Mouse (Mus musculus) heart, adult 2 months (tissue): ENCODE results near the gene 4930519G04Rik.

ENCODE experiments used
- CTCF ChIP-seq: fragments of 200-600 bp; IDR thresholded peaks from 2 replicates; pipeline ENCODE4 v1.8.1; 2022; ENCODE audit warnings: antibody characterized with exemption, mild to moderate bottlenecking, moderate library complexity
- POLR2A ChIP-seq: fragments of 200-500 bp; IDR thresholded peaks from 2 replicates; pipeline ENCODE4 v1.6.1; 2011; ENCODE audit warnings: mild to moderate bottlenecking, low read depth, low read length, control low read depth; ENCODE audit not compliant: insufficient read depth

GRCm38 (mm10) chr5:114842674-114843073, 10.8 kb upstream of the 4930519G04Rik start:
- TF ChIP-seq CTCF (no peak), POLR2A (no peak)
